In the genomic region with DNA sequence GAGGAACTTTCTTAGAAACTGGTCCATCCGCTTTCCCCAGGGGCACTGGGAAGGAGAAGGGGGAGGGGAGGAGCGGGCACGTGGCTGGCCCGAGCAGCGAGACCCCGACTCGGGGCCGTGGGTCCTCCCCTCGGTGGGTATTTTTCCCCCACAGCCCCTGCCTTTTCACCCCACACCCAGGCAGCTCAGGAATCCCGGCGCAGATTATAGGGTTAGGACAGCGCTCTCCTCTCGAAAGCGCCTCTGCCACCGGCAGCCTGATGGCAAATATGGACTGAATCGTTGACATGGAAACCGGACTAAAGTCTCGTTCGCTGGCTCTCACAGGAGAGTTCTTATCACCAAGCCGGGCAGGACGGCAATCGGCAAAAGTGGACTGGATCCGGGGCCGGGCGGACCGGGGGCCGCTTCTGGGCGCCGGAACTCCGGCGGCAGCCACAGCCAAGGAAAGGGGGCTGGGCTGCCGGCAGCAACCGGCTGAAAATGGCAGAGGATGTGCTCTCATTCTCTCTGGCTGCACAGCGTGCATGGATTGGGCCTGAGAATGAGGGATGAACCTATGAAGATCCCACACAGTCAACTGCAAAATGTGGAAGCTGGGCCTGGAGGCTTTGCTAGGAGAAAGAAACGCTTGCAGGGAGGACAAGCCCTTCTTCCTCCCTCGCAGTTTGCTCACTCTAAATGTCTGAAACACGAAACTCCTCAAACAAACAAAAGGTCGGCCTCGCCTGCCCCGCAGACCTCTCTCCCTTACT, we compare ENCODE assay signal across 8 mouse cellular contexts. TPM values are rescaled to one million over a fixed set of nuclear protein-coding genes. Genes with fewer than 3 reads are reported as not detected.
DNase-seq lines count a peak whose midpoint lies in the region; ATAC-seq lines count a peak whose summit lies in the region.

Gene Arid1a (minus strand): TSS at position 256 of the 755 bp plus-strand sequence.

- intact Hi-C loops in gastrocnemius, postnatal 14 days (cut with DNase I; ENCODE audit: low total_unique reads): loop anchor here (2.0 kb wide), 1 partner anchor 56 kb away; no protein-coding TSS in a partner anchor
- intact Hi-C loops in left cerebral cortex, postnatal 10 days (cut with DNase I): loop anchor here (1.0 to 5.0 kb wide), 2 partner anchors 57 to 71 kb away; no protein-coding TSS in a partner anchor

- peak; percentile 68 for ATAC-seq in inflammation-experienced regulatory T-cells, adult 6 months
- peak; percentile 61 for ATAC-seq in megakaryocyte-erythroid progenitor cell, adult 5-6 weeks (replicated peaks; ENCODE audit: low FRiP score, low TSS enrichment, poor library complexity, severe bottlenecking)

- DNase-seq in adrenal gland, adult (ENCODE audit: inconsistent age in 2 of 2, low spot score in 1 of 2): peak; percentile 96 to 98
- peak; percentile 97 for DNase-seq in embryo, embryonic 10.5 days (ENCODE audit: low spot score)
- DNase-seq in gastrocnemius, postnatal 14 days: peak; percentile 93
- DNase-seq in left cerebral cortex, postnatal 10 days (ENCODE audit: extremely low spot score in 1 of 2, low spot score in 2 of 2): peak; percentile 93 to 95
- DNase-seq in right cerebral cortex, postnatal 25 days: peak; percentile 96
- peak; percentile 93 to 95 for DNase-seq in urinary bladder, postnatal 4 days (ENCODE audit: low spot score in 2 of 2)

RNA-seq across cellular contexts. Expression of gene Arid1a, which starts in this region (rescaled TPM):
- total RNA-seq in gastrocnemius, postnatal 14 days (2021): 10 to 100 TPM; 22.3 to 27.3 TPM
- 10 to 100 TPM; 56.9 to 94.8 (median 76.7) TPM for polyA plus RNA-seq in inflammation-experienced regulatory T-cells, adult 6 months (2017; shearing (Covaris generic))
- 10 to 100 TPM; 76.0 to 76.8 TPM for total RNA-seq in left cerebral cortex, postnatal 10 days (2021)
- 127 and 136 TPM in 2 replicates for total RNA-seq in megakaryocyte-erythroid progenitor cell, adult 5-6 weeks (2014; fragmentation: Nextera tagmentation)
- 28.2 and 29.6 TPM in 2 replicates for total RNA-seq in megakaryocyte-erythroid progenitor cell, adult 5-6 weeks (2017)

Comparison
In these comparisons a context has a peak if more than half of its experiments do, and no peak if none do; other contexts are left out.
1. Peak in every context shown above with its lines: DNase-seq and ATAC-seq.